Mouse (Mus musculus): ENCODE data around the gene Nphp4.

Nphp4 gene

DNA sequence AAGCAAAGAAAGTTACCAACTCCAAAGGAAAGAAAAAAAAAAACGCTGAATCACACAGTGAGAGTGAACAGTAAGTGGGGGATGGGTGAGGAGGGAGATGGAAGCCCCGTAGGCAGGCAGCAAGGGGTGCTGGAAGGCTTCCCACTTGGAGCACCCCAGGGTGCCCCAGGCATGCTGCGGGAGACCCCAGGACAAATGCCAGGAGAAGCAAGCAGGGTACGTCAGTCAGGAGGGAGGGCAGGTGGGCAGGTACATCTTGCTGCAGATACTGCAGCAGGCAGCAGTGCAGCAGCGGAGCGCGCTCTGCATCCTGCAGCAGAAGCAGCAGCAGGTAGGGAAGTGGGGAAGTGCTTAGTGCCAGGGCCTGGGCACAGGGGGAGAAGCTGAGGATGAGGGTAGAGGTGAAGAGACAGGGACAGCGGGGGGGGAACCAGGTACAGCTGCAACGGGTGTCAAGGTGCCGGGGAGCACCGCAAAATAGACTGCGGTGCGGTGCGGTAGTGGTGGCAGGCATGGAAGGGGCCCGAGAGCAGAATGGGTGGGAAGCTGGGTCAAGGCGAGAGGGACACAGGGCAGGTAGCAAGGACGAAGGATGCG is at the start of gene Nphp4:
Gene Nphp4, plus strand, starts transcription at position 280 of the 597 bp plus-strand sequence.
- no peak for DNase-seq (ENCODE audit: low spot score)

GRCm38 (mm10) chr4:152428259-152428658 is 48.2 kb upstream of the Nphp4 start:
- no peak for DNase-seq (ENCODE audit: low spot score)

DNA sequence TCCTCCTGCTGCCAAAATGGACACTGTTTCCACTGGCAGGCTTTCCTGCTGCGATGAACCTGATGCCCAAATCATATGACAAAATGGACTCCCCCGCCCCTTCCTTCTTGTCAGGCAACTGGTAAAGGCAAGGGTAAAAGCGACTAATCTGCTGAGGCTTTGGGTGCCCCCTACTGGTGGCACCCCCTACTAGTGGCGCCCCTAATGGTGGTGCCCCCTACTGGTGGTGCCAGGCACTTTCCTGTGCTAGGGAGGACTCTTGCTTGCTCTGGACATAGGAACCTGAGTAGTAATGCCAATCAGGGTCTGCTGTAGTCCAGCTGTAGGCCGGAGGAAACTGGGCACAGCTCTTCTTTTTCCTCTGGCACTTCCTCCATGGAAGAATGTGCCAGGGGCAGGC is 44.2 kb upstream of the Nphp4 start:
- DNase-seq (ENCODE audit: low spot score) = peak; percentile 74

DNA sequence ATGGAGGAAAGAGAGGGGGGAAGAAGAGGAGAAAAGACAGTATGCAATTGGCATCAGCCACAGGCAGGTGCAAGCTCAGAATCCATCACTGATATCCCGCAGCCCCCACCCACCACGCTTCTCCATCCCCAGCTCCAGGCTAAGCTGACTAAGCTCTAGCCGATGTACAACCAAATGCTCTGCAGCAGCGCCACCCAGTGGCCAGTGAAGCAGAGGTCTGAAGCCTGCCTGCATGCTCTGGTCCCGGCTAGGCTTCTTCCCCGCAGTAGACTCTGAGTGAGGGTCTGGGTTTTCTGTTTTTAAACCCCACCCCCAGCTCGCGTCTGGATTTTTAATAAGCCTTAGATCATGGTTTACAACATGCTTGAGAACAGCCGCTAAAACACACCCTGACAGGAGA is 41.7 kb upstream of the Nphp4 start:
- peak; percentile 97 for DNase-seq (ENCODE audit: low spot score)

DNA sequence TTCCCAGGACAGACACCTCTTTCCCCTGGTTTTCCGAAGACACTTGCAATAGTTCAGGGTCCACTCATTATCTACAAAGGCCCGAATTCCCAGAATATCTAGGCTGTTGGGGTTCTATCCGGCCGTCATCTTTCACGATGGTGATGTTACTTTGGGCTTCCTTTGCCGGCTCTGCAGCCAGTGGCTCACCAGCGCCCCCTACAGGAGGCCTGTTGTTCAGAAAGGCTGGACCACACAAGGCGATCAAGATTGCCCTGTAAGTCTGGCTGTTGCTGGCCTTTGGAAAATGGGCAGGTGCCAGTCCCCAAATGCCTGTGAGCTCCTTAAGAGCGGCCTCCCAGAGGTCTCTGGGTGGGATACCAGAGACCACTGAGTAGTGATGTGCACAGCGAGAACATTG is 41.3 kb upstream of the Nphp4 start:
- peak; percentile 89 for DNase-seq (ENCODE audit: low spot score)

DNA sequence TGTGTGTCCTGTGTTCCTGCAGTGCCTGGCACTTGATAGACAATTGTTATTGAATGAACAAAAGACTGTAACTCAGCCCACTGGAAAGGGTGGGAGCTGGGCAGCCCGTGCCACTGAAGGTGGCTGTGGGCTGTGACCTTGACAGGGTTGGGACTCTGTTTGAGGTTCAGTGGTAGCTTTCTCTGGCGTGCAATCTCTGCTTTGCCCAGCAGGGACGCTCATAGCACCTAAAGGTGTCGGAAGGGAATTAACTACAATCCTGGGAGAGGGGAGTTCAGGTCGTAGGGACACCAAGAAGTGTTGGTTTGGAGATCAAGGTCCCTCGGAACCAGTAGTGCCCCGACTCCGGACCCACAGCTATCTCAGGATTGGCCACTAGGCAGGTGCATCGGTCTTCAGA is 35.6 kb upstream of the Nphp4 start:
- DNase-seq (ENCODE audit: low spot score) = peak; percentile 29

GRCm38 (mm10) chr4:152441536-152441935 is 35.0 kb upstream of the Nphp4 start:
- peak; percentile 29 for DNase-seq (ENCODE audit: low spot score)

- no peak for DNase-seq (ENCODE audit: low spot score)
These were observed 30.3 kb upstream of the Nphp4 start for GRCm38 (mm10) chr4:152446178-152446577.

DNA sequence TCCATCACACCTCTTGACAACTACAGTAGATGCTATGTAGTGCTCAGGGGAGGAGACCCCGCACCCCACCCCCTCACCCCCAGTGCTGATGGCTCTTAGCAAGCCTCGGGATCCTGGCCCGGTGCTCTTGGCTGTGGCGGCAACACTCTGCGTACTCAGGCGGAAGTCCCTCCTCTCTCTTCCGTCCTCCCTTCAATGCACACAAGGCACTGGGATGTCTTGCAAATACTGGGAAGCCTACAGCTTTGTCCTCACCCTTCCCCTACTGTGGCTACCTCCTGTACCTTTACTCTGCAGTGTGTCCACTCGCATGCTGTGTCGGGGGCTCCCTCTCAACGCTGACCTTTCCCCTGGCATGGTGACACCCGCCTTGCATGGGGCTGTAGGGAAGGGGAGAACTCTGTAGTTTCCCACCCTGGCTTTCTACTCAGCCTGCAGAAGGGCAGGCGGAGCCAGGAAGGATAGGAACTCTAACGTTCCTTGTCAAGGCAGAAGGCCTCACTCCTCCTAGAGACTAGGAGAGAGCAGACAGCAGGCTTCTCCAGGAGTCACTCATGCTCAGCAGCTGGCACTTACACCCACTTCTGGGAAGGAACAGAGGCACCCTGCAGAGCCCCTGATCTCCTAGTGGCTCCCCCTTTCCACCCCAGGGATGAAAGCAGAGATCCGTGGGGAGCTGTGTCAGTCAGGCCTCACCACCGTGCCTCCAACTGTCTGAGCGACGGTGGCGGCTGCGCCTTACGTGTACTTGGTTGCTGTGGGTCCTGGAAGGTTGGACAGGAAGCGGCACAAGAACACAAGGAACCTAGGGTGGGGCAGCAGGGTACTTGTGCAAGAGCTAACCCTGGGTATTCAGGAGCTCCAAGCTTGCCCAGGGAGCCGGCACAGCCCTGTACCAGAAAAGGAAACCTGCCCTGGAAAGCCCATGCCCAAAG is 28.5 kb upstream of the Nphp4 start:
- no peak for DNase-seq (ENCODE audit: low spot score)

DNA sequence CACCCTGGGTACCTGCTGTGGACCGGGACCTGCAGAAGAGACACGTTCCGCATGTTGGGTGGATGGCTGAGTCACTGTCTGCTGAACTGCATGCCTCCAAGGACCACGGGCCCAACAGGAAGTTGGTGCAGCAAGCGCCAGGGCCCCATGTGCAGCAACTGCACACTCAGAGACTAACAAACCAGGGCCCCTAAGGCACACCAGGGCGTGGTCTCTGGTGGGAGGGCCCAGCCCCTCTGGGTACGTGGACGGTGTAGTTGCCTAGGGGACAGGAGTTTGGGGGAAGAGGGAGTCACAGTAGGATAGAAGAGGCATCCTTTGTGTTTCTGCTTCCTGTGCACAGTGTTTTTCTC is 27.9 kb upstream of the Nphp4 start:
- no peak for DNase-seq (ENCODE audit: low spot score)

GRCm38 (mm10) chr4:152451371-152451770 is 25.1 kb upstream of the Nphp4 start:
- DNase-seq (ENCODE audit: low spot score) = no peak

DNA sequence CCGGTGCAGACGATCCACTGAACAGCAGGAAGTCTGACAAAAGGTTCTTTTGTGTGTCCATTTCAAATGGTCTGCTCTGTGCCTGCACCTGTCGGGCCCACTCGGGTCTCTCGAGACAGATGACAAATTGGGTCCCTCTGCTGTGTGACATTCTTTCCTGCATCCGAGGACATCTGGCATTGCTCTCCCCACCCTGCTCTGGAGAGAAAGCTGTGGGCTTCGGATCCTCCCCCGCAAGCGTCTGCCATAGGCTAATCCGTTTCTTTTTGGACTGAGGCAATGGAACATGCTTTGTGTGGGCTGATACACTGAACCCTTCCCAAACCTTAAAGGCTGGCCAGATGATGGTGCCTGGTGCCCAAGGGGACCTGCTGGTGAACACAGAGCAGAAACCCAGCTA is 23.4 kb upstream of the Nphp4 start:
- DNase-seq (ENCODE audit: low spot score) = peak; percentile 32

DNA sequence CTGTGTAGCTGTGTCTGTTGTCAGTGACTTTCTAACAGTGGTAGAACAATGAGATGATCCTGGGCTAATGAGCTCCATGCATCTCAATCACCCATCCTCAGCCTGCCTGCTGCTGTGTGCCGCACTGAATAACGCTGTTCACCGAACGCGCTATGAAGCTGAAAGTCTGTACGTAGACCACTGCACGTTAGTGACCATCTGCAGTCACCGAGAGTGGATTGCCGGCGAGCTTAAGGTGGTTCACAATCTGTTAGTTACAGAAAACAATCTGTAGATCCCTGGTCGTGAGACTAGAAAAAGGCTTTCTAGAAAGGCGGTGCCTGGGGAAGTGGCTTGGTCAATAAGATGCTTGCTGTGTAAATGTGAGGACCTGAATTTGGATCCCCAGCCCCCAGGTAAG is 22.4 kb upstream of the Nphp4 start:
- DNase-seq (ENCODE audit: low spot score) = no peak

GRCm38 (mm10) chr4:152456609-152457008 is 19.9 kb upstream of the Nphp4 start:
- no peak for DNase-seq (ENCODE audit: low spot score)

- no peak for DNase-seq (ENCODE audit: low spot score)
These were observed 18.8 kb upstream of the Nphp4 start for GRCm38 (mm10) chr4:152457673-152458072.

GRCm38 (mm10) chr4:152462516-152462915 is 14.0 kb upstream of the Nphp4 start:
- DNase-seq (ENCODE audit: low spot score) = no peak

DNA sequence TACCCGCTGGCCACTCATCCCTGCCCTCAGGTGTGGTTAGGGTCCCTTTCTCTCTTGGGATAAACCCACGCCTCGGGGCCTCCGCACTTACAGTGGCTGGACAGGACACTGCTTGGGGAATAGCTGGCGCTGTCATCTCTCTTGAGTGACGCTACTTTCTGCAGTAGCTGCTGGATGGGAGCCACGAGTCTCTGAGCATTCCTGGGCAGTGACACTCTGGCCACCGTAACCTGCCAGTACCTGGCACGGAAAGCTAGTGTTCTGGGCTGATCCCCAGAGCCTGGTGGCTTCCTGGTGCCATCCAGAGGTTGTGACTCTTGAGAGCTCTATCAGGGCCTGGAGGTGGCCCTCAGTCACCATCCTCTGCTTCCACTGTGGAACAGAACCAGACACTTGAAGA is 13.4 kb upstream of the Nphp4 start:
- DNase-seq (ENCODE audit: low spot score) = no peak

DNA sequence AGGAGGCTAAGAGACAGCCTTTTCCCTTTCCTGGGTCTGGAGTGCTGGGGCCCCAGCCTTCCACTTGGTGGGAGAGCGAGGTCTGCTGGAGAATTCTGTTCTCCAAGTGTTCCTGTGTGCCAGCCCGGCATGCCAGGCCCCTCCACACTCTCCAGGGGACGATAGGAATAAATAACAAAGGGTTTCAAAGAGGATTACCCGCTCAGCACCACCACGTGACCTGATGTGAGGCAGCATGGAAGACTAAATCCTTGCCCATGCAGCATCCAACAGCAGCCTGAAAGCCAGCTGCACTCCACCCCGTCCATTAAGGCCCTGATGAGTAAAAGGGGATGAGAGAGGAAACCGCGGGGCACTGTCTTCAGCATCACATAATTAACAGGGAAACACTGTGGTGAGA is 11.4 kb upstream of the Nphp4 start:
- DNase-seq (ENCODE audit: low spot score) = peak; percentile 59

GRCm38 (mm10) chr4:152466601-152467000 is 9.9 kb upstream of the Nphp4 start:
- DNase-seq (ENCODE audit: low spot score) = peak; percentile 61

GRCm38 (mm10) chr4:152467951-152468350 is 8.6 kb upstream of the Nphp4 start:
- DNase-seq (ENCODE audit: low spot score) = no peak

DNA sequence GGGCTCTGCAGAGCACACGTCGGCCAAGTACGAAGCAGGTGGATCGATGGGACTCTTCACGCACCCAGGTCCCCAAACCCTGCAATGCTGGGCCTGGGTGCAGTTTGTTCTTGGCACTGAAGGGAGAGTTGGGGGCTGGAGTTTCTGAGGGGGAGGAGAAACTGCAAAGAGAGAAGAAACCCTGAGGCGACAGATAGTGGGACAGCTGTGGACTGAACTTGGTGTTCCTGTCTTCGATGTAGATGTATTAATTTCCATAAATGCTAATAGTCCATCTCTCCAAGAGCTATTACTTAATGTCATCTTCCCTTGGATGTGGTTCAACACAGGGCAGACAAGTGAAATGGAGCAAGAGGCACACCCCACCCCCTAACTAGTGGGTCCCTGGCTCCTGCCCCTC is 565 bp upstream of the Nphp4 start:
- no peak for DNase-seq (ENCODE audit: low spot score)

GRCm38 (mm10) chr4:152477106-152477465 is 580 bp downstream of the Nphp4 start:
- no peak for DNase-seq (ENCODE audit: low spot score)

DNA sequence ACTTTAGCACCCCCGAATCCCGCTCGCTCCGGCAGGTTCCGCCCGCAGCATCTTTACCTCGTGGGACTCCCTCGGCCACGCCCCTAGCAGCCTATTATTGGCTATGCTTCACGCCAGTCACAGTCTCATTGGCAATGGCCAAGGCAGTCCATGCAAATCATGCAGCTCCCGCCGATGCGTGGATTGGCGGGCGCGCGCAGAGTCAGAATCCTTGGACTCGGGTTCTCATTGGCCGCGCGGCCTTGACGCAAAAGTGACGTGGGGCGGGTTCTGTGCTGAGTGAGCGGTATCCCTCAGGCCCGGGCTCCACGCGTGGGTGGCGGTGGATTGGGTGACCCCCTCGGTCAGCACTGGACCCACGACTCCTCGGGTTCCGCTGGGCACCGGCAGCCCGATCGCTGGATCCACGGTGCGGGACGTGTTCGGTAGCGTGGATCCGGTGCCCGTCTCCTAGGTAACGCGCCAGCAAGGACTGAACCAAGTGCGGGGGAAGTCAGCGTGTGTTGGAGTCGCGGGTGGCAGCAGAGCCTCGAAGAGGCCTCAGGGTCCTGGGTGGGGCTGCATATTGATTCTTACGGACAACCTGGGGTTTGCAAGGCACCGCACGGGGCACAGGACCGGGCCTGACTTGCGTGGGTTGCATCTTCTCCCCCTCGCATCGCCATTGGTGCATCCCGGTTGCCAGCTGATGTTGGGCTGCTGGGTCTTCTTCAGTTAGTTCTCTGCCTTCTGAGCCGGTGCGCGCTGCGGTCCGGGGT is 1.1 kb downstream of the Nphp4 start, which contains the start of gene Kcnab2:
Gene Kcnab2, minus strand, starts transcription at position 406 of the 758 bp plus-strand sequence.
- DNase-seq (ENCODE audit: low spot score) = peak; percentile 99

Measured in retina, embryonic 14.5 days (tissue).